Mouse (Mus musculus): Measurements from ENCODE around the gene Mpp5.

Gene Mpp5

GRCm38 (mm10) chr12:78748557-78749377, at the start of gene Mpp5:
Gene Mpp5 (plus strand): TSS chr12:78748907.
- peak; percentile 28 for DNase-seq (ENCODE audit: extremely low read depth, low read depth, low spot score)

GRCm38 (mm10) chr12:78717783-78718182, 30.9 kb upstream of the Mpp5 start:
- DNase-seq (ENCODE audit: extremely low read depth, low read depth, low spot score): no peak

GRCm38 (mm10) chr12:78727723-78728122, 21.0 kb upstream of the Mpp5 start:
- no peak for DNase-seq (ENCODE audit: extremely low read depth, low read depth, low spot score)

- no peak for DNase-seq (ENCODE audit: extremely low read depth, low read depth, low spot score)
Observed at GRCm38 (mm10) chr12:78739633-78740032, 9.1 kb upstream of the Mpp5 start.

GRCm38 (mm10) chr12:78740289-78740688, 8.4 kb upstream of the Mpp5 start:
- no peak for DNase-seq (ENCODE audit: extremely low read depth, low read depth, low spot score)

- no peak for DNase-seq (ENCODE audit: extremely low read depth, low read depth, low spot score)
Observed at GRCm38 (mm10) chr12:78746226-78746625, 2.5 kb upstream of the Mpp5 start.

- no peak for DNase-seq (ENCODE audit: extremely low read depth, low read depth, low spot score)
Observed at GRCm38 (mm10) chr12:78747406-78747805, 1.3 kb upstream of the Mpp5 start.

GRCm38 (mm10) chr12:78748113-78748512, 594 bp upstream of the Mpp5 start:
- no peak for DNase-seq (ENCODE audit: extremely low read depth, low read depth, low spot score)

GRCm38 (mm10) chr12:78749378-78749801, 683 bp downstream of the Mpp5 start:
- no peak for DNase-seq (ENCODE audit: extremely low read depth, low read depth, low spot score)

GRCm38 (mm10) chr12:78761979-78762378, 13.3 kb downstream of the Mpp5 start:
- no peak for DNase-seq (ENCODE audit: extremely low read depth, low read depth, low spot score)

GRCm38 (mm10) chr12:78769031-78769713, 20.5 kb downstream of the Mpp5 start:
- DNase-seq (ENCODE audit: extremely low read depth, low read depth, low spot score): no peak

- DNase-seq (ENCODE audit: extremely low read depth, low read depth, low spot score): no peak
Observed at GRCm38 (mm10) chr12:78773211-78773610, 24.5 kb downstream of the Mpp5 start.

GRCm38 (mm10) chr12:78777916-78778315, 29.2 kb downstream of the Mpp5 start:
- no peak for DNase-seq (ENCODE audit: extremely low read depth, low read depth, low spot score)

GRCm38 (mm10) chr12:78778423-78779067, 29.8 kb downstream of the Mpp5 start:
- no peak for DNase-seq (ENCODE audit: extremely low read depth, low read depth, low spot score)

- no peak for DNase-seq (ENCODE audit: extremely low read depth, low read depth, low spot score)
Observed at GRCm38 (mm10) chr12:78788266-78788873, 39.7 kb downstream of the Mpp5 start.

GRCm38 (mm10) chr12:78790791-78791190, 42.1 kb downstream of the Mpp5 start:
- DNase-seq (ENCODE audit: extremely low read depth, low read depth, low spot score): no peak

- DNase-seq (ENCODE audit: extremely low read depth, low read depth, low spot score): no peak
Observed at GRCm38 (mm10) chr12:78794236-78794635, 45.5 kb downstream of the Mpp5 start.

GRCm38 (mm10) chr12:78800036-78800435, 51.3 kb downstream of the Mpp5 start:
- DNase-seq (ENCODE audit: extremely low read depth, low read depth, low spot score): no peak

- DNase-seq (ENCODE audit: extremely low read depth, low read depth, low spot score): no peak
Observed at GRCm38 (mm10) chr12:78801836-78802235, 53.1 kb downstream of the Mpp5 start.

GRCm38 (mm10) chr12:78814437-78814836, 65.7 kb downstream of the Mpp5 start:
- DNase-seq (ENCODE audit: extremely low read depth, low read depth, low spot score): no peak

GRCm38 (mm10) chr12:78834496-78834895, 85.8 kb downstream of the Mpp5 start:
- DNase-seq (ENCODE audit: extremely low read depth, low read depth, low spot score): no peak

All from fat pad, adult 2 months (tissue).